Mouse (Mus musculus): ENCODE results near the gene Aak1. TPM values are rescaled to one million over a fixed set of nuclear protein-coding genes. Genes with fewer than 3 reads are reported as not detected.
"Not testable (repeated sequence)": the region's sequence is repeated elsewhere in the genome, so short reads cannot be mapped to it uniquely, and the experiment has no call there.

Aak1 gene
- polyA plus RNA-seq, 1 experiment = 11.5 TPM

DNA sequence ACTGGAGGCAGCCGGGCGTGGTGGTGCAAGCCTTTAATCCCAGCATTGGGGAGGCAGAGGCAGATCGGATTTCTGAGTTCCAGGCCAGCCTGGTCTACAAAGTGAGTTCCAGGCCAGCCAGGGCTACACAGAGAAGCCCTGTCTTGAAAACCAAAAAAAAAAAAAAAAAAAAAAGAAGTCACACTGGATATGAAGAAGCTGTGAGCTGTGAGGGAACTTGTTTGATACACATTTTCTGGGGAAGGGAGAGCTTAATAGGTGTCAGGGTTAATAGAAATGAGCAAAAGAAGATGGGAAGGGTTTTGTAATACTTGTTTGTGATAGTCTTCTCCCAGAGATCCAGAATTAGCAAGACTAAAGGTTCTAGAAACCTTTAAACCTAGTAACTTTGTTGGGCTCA lies 196.2 kb downstream of the Aak1 start:
- Histone ChIP-seq H3K36me3 (ENCODE audit: control insufficient read depth, insufficient read depth) (peaks cover 13% of the 10 kb centered on the region), H3K27me3 (ENCODE audit: control insufficient read depth, insufficient read depth, insufficient read length) (no peaks in the 10 kb centered on the region), H3ac (ENCODE audit: control insufficient read depth, insufficient read length) (no peak overlapping the region), H3K79me2 (ENCODE audit: control insufficient read depth, insufficient read depth) (peaks cover 37% of the 10 kb centered on the region), H3K4me3 (no peak overlapping the region), H3K4me2 (ENCODE audit: low read depth) (no peak overlapping the region)
- no peak for TF ChIP-seq TCF3 (IDR thresholded peaks at IDR 0.05; ENCODE audit: insufficient read length, low read depth)
- no peak for TF ChIP-seq MYOD1 (IDR thresholded peaks at IDR 0.05; ENCODE audit: control insufficient read depth in 1 of 3, insufficient read length in 2 of 3, low read depth in 2 of 3)
- TF ChIP-seq TCF12 (IDR thresholded peaks at IDR 0.05; ENCODE audit: insufficient read depth, poor library complexity, severe bottlenecking) = no peak
- TF ChIP-seq E2F4 (IDR thresholded peaks at IDR 0.05; ENCODE audit: insufficient read depth) = no peak
- no peak for TF ChIP-seq MYOG (IDR thresholded peaks at IDR 0.05; ENCODE audit: control insufficient read depth in 1 of 3, insufficient read depth in 1 of 3, insufficient read length in 2 of 3, low read depth in 2 of 3)
- TF ChIP-seq USF1 (IDR thresholded peaks at IDR 0.05; ENCODE audit: low read depth) = no peak
- no peak for TF ChIP-seq POLR2A (IDR thresholded peaks at IDR 0.05; ENCODE audit: insufficient read length, low read depth)
- no peak for TF ChIP-seq POLR2AphosphoS2 (IDR thresholded peaks at IDR 0.05; ENCODE audit: insufficient read length, low read depth)
- no peak for TF ChIP-seq REST (IDR thresholded peaks at IDR 0.05; ENCODE audit: insufficient read depth, insufficient read length)
- TF ChIP-seq CEBPB (IDR thresholded peaks at IDR 0.05; ENCODE audit: insufficient read depth, poor library complexity, severe bottlenecking) = no peak
- TF ChIP-seq SRF (IDR thresholded peaks at IDR 0.05; ENCODE audit: control insufficient read depth, insufficient read length, low read depth) = no peak
- TF ChIP-seq MAX (IDR thresholded peaks at IDR 0.05; ENCODE audit: low read depth) = no peak

DNA sequence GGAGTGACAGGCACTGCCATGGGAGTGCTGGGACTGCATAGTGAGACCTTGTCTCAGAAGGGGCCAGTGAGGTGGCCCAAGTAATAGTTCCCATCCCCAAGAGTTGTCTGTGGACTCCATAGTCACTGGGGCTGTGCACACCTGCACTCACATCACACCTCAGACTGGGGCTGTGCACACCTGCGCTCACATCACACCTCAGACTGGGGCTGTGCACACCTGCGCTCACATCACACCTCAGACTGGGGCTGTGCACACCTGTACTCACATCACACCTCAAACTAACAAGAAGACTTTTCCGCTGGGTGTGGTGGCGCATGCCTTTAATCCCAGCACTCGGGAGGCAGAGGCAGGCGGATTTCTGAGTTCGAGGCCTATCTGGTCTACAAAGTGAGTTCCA lies 199.4 kb downstream of the Aak1 start:
- H3K27me3 ChIP-seq (ENCODE audit: control insufficient read depth, insufficient read depth, insufficient read length); H3K4me2 ChIP-seq (ENCODE audit: low read depth): not testable (repeated sequence)
- peaks cover 34% of the 10 kb centered on the region for H3K36me3 ChIP-seq (ENCODE audit: control insufficient read depth, insufficient read depth)

GRCm38 (mm10) chr6:87051886-87052425 lies 202.6 kb downstream of the Aak1 start:
- TF ChIP-seq TCF3 (IDR thresholded peaks at IDR 0.05; ENCODE audit: insufficient read length, low read depth) = no peak
- no peak for TF ChIP-seq POLR2AphosphoS2 (IDR thresholded peaks at IDR 0.05; ENCODE audit: insufficient read length, low read depth)
- no peak for TF ChIP-seq CEBPB (IDR thresholded peaks at IDR 0.05; ENCODE audit: insufficient read depth, poor library complexity, severe bottlenecking)
- no peak for TF ChIP-seq REST (IDR thresholded peaks at IDR 0.05; ENCODE audit: insufficient read depth, insufficient read length)
- no peak for TF ChIP-seq MYOD1 (IDR thresholded peaks at IDR 0.05; ENCODE audit: control insufficient read depth in 1 of 3, insufficient read length in 2 of 3, low read depth in 2 of 3)
- no peak for TF ChIP-seq MYOG (IDR thresholded peaks at IDR 0.05; ENCODE audit: control insufficient read depth in 1 of 3, insufficient read depth in 1 of 3, insufficient read length in 2 of 3, low read depth in 2 of 3)
- no peak for TF ChIP-seq POLR2A (IDR thresholded peaks at IDR 0.05; ENCODE audit: insufficient read length, low read depth)
- TF ChIP-seq TCF12 (IDR thresholded peaks at IDR 0.05; ENCODE audit: insufficient read depth, poor library complexity, severe bottlenecking) = no peak
- TF ChIP-seq E2F4 (IDR thresholded peaks at IDR 0.05; ENCODE audit: insufficient read depth) = no peak
- TF ChIP-seq USF1 (IDR thresholded peaks at IDR 0.05; ENCODE audit: low read depth) = no peak
- TF ChIP-seq SRF (IDR thresholded peaks at IDR 0.05; ENCODE audit: control insufficient read depth, insufficient read length, low read depth) = no peak
- TF ChIP-seq MAX (IDR thresholded peaks at IDR 0.05; ENCODE audit: low read depth) = no peak
- peaks cover 48% of the 10 kb centered on the region for H3K36me3 ChIP-seq (ENCODE audit: control insufficient read depth, insufficient read depth)
- peaks cover 5% of the 10 kb centered on the region for H3K79me2 ChIP-seq (ENCODE audit: control insufficient read depth, insufficient read depth)
- H3K4me3 ChIP-seq = no peak overlapping the region
- H3K4me2 ChIP-seq (ENCODE audit: low read depth) = no peak overlapping the region
- H3ac ChIP-seq (ENCODE audit: control insufficient read depth, insufficient read length) = no peak overlapping the region
- no peaks in the 10 kb centered on the region for H3K27me3 ChIP-seq (ENCODE audit: control insufficient read depth, insufficient read depth, insufficient read length)

More for the DNA sequence above, 199.4 kb downstream of the Aak1 start:
- H3K4me3 ChIP-seq; H3ac ChIP-seq (ENCODE audit: control insufficient read depth, insufficient read length): not testable (repeated sequence)
- H3K79me2 ChIP-seq (ENCODE audit: control insufficient read depth, insufficient read depth) = peaks cover 29% of the 10 kb centered on the region

Other genes with a start within 250 kb of the Aak1 start
- gene Asprv1, start 221.4 kb upstream of the Aak1 start, polyA plus RNA-seq (2012; fragmentation: generic; extraction: Trizol) = 0.34 TPM
- gene Mxd1, start 180.4 kb upstream of the Aak1 start, polyA plus RNA-seq (2012; fragmentation: generic; extraction: Trizol) = 2.9 TPM
- gene Snrnp27, start 165.0 kb upstream of the Aak1 start, polyA plus RNA-seq (2012; fragmentation: generic; extraction: Trizol) = 53.8 TPM
- gene Gmcl1, start 116.1 kb upstream of the Aak1 start, polyA plus RNA-seq (2012; fragmentation: generic; extraction: Trizol) = 5.9 TPM
- gene Anxa4, start 55.9 kb upstream of the Aak1 start, polyA plus RNA-seq (2012; fragmentation: generic; extraction: Trizol) = 72.5 TPM
- gene Nfu1, start 159.7 kb downstream of the Aak1 start, polyA plus RNA-seq (2012; fragmentation: generic; extraction: Trizol) = 240 TPM
- gene Gfpt1, start 193.3 kb downstream of the Aak1 start, polyA plus RNA-seq (2012; fragmentation: generic; extraction: Trizol) = 13.4 TPM